ENCODE assay signal across 8 mouse cellular contexts in genomic region chr7:131411221-131411940, GRCm38 (mm10). TPM values are rescaled to one million over a fixed set of nuclear protein-coding genes. Genes with fewer than 3 reads are reported as not detected.
DNase-seq lines count a peak whose midpoint lies in the region; ATAC-seq and TF ChIP-seq lines count a peak whose summit lies in the region.

No protein-coding gene starts in this region.

- peaks cover 27% of the 10 kb centered on the region for H3K4me1 ChIP-seq in forebrain, embryonic 13.5 days
- H3K4me1 ChIP-seq in hindbrain, embryonic 15.5 days (replicated peaks): peaks cover 36% of the 10 kb centered on the region
- H3K4me1 ChIP-seq in liver, embryonic 13.5 days (replicated peaks): peaks cover 27% of the 10 kb centered on the region
- H3K4me1 ChIP-seq in neural tube, embryonic 15.5 days: peaks cover 47% of the 10 kb centered on the region
- H3K4me1 ChIP-seq in thymus, adult 2 months (replicated peaks; ENCODE audit: control insufficient read depth, insufficient read depth, low read length): peaks cover 14% of the 10 kb centered on the region

- peak overlapping the region; percentile 97 for H3K9ac ChIP-seq in forebrain, embryonic 13.5 days
- peak overlapping the region; percentile 95 for H3K9ac ChIP-seq in hindbrain, embryonic 15.5 days
- peak overlapping the region; percentile 83 for H3K9ac ChIP-seq in liver, embryonic 13.5 days
- H3K9ac ChIP-seq in neural tube, embryonic 15.5 days (replicated peaks): peak overlapping the region; percentile 93

- WGBS in forebrain, embryonic 13.5 days: 58% methylated on average over 10 of the region's 10 CpGs
- 59% methylated on average over 10 of the region's 10 CpGs for WGBS in hindbrain, embryonic 15.5 days
- 45% methylated on average over 10 of the region's 10 CpGs for WGBS in liver, embryonic 13.5 days (ENCODE audit: insufficient replicate concordance)
- 20% methylated on average over 10 of the region's 10 CpGs for WGBS in neural tube, embryonic 15.5 days
- WGBS in thymus, adult 2 months: 55% methylated on average over 10 of the region's 10 CpGs

- no peak for TF ChIP-seq CTCF in C2C12 (IDR thresholded peaks at IDR 0.05; ENCODE audit: control insufficient read depth, insufficient read depth, insufficient read length)
- no peak for TF ChIP-seq CTCF in thymus, adult 2 months (IDR thresholded peaks at IDR 0.05; ENCODE audit: borderline replicate concordance, control insufficient read depth, extremely low read depth, insufficient read depth, low read length, poor library complexity)

- no peaks in the 10 kb centered on the region for H3K27me3 ChIP-seq in C2C12 (ENCODE audit: control insufficient read depth, insufficient read depth, insufficient read length)
- no peaks in the 10 kb centered on the region for H3K27me3 ChIP-seq in forebrain, embryonic 13.5 days
- no peaks in the 10 kb centered on the region for H3K27me3 ChIP-seq in hindbrain, embryonic 15.5 days
- H3K27me3 ChIP-seq in liver, embryonic 13.5 days: no peaks in the 10 kb centered on the region
- no peaks in the 10 kb centered on the region for H3K27me3 ChIP-seq in neural tube, embryonic 15.5 days (replicated peaks)
- no peaks in the 10 kb centered on the region for H3K27me3 ChIP-seq in thymus, adult 2 months (ENCODE audit: control insufficient read depth, insufficient read depth, low read length)

- H3K79me3 ChIP-seq in C2C12 (ENCODE audit: low read depth): peaks cover 24% of the 10 kb centered on the region

- H3K79me2 ChIP-seq in C2C12 (ENCODE audit: control insufficient read depth, insufficient read depth): peaks cover 35% of the 10 kb centered on the region

- H3K36me3 ChIP-seq in C2C12 (ENCODE audit: control insufficient read depth, insufficient read depth): no peaks in the 10 kb centered on the region
- no peaks in the 10 kb centered on the region for H3K36me3 ChIP-seq in forebrain, embryonic 13.5 days (ENCODE audit: poor library complexity, severe bottlenecking)
- no peaks in the 10 kb centered on the region for H3K36me3 ChIP-seq in hindbrain, embryonic 15.5 days
- H3K36me3 ChIP-seq in liver, embryonic 13.5 days: peaks cover 3% of the 10 kb centered on the region; the same call in 1 of the 2 replicates
- H3K36me3 ChIP-seq in neural tube, embryonic 15.5 days: no peaks in the 10 kb centered on the region
- no peaks in the 10 kb centered on the region for H3K36me3 ChIP-seq in thymus, adult 2 months (ENCODE audit: control insufficient read depth, insufficient read depth, low read length)

- H3K27ac ChIP-seq in forebrain, embryonic 13.5 days: no peak overlapping the region
- H3K27ac ChIP-seq in hindbrain, embryonic 15.5 days (replicated peaks): no peak overlapping the region; the same call in 1 of the 2 replicates
- H3K27ac ChIP-seq in liver, embryonic 13.5 days: 0 out of 2 replicates have a peak overlapping the region, but pooled peaks have one; percentile 3
- peak overlapping the region; percentile 79 for H3K27ac ChIP-seq in neural tube, embryonic 15.5 days (replicated peaks)
- H3K27ac ChIP-seq in thymus, adult 2 months (ENCODE audit: control insufficient read depth, insufficient read depth, low read length): no peak overlapping the region

- DNase-seq in MN1 (ENCODE audit: low spot score): peak; percentile 33
- no peak for DNase-seq in liver, embryonic 13.5 days
- no peak for DNase-seq in thymus, adult 2 months
- DNase-seq in ovary, postnatal 36 days (ENCODE audit: low spot score): no peak

- H3K4me3 ChIP-seq in C2C12 (ENCODE audit: insufficient read depth, poor library complexity, severe bottlenecking): peak overlapping the region; percentile 85
- peak overlapping the region; percentile 79 for H3K4me3 ChIP-seq in forebrain, embryonic 13.5 days
- peak overlapping the region; percentile 99 for H3K4me3 ChIP-seq in hindbrain, embryonic 15.5 days
- peak overlapping the region; percentile 99 for H3K4me3 ChIP-seq in liver, embryonic 13.5 days (replicated peaks)
- H3K4me3 ChIP-seq in neural tube, embryonic 15.5 days (replicated peaks): peak overlapping the region; percentile 98
- no peak overlapping the region for H3K4me3 ChIP-seq in thymus, adult 2 months (ENCODE audit: control insufficient read depth, insufficient read depth, low read length)

- no peak overlapping the region for H3ac ChIP-seq in C2C12 (ENCODE audit: control insufficient read depth, insufficient read length, low read depth)

- TF ChIP-seq POLR2A in thymus, adult 2 months (IDR thresholded peaks at IDR 0.05; ENCODE audit: control insufficient read depth, extremely low read depth, insufficient read depth, low read length, poor library complexity): no peak

- no peaks in the 10 kb centered on the region for H3K9me3 ChIP-seq in forebrain, embryonic 13.5 days (replicated peaks)
- H3K9me3 ChIP-seq in hindbrain, embryonic 15.5 days: no peaks in the 10 kb centered on the region
- no peaks in the 10 kb centered on the region for H3K9me3 ChIP-seq in liver, embryonic 13.5 days (replicated peaks)
- H3K9me3 ChIP-seq in neural tube, embryonic 15.5 days (replicated peaks): no peaks in the 10 kb centered on the region

- ATAC-seq in forebrain, embryonic 13.5 days: no peak
- no peak for ATAC-seq in hindbrain, embryonic 15.5 days (ENCODE audit: low FRiP score, low read depth)
- no peak for ATAC-seq in liver, embryonic 13.5 days (ENCODE audit: low read depth)
- no peak for ATAC-seq in neural tube, embryonic 15.5 days (ENCODE audit: low FRiP score)

- H3K4me2 ChIP-seq in forebrain, embryonic 13.5 days: peak overlapping the region; percentile 81
- peak overlapping the region; percentile 77 for H3K4me2 ChIP-seq in hindbrain, embryonic 15.5 days
- H3K4me2 ChIP-seq in liver, embryonic 13.5 days: peak overlapping the region; percentile 95
- H3K4me2 ChIP-seq in neural tube, embryonic 15.5 days: peak overlapping the region; percentile 79

TF ChIP-seq in C2C12, 6 proteins besides CTCF, POLR2A, EP300 and RAD21:
- no peak for TF ChIP-seq CEBPB (IDR thresholded peaks at IDR 0.05; ENCODE audit: low read depth)
- TF ChIP-seq MYOG (IDR thresholded peaks at IDR 0.05; ENCODE audit: control insufficient read depth, extremely low read depth, insufficient read length): no peak
- no peak for TF ChIP-seq MAX (IDR thresholded peaks at IDR 0.05)

RNA-seq across cellular contexts. Expression of gene Acadsb, which starts 1.0 kb away (rescaled TPM):
- 3.5 TPM for polyA plus RNA-seq in C2C12 (2012; fragmentation: generic; extraction: Trizol)
- 86.1 and 89.4 TPM in 2 replicates for polyA plus RNA-seq in forebrain, embryonic 13.5 days (2015; fragmentation: Nextera tagmentation; extraction: Ambion mirVana)
- 90.0 and 100 TPM in 2 replicates for polyA plus RNA-seq in hindbrain, embryonic 15.5 days (2015; fragmentation: Nextera tagmentation; extraction: Ambion mirVana)
- 26.4 and 39.0 TPM in 2 replicates for polyA plus RNA-seq in liver, embryonic 13.5 days (2015; fragmentation: Nextera tagmentation; extraction: Ambion mirVana)
- 78.9 and 82.9 TPM in 2 replicates for polyA plus RNA-seq in neural tube, embryonic 15.5 days (2015; fragmentation: Nextera tagmentation; extraction: Ambion mirVana)
- polyA plus RNA-seq in thymus, adult 2 months (2012; rRNA removed): 3.6 and 4.7 TPM in 2 replicates

RNA-seq across cellular contexts. Expression of gene Ikzf5, which starts 1.1 kb away (rescaled TPM):
- polyA plus RNA-seq in C2C12 (2012; fragmentation: generic; extraction: Trizol): 4.2 TPM
- 17.0 and 17.1 TPM in 2 replicates for polyA plus RNA-seq in forebrain, embryonic 13.5 days (2015; fragmentation: Nextera tagmentation; extraction: Ambion mirVana)
- 10.4 and 13.4 TPM in 2 replicates for polyA plus RNA-seq in hindbrain, embryonic 15.5 days (2015; fragmentation: Nextera tagmentation; extraction: Ambion mirVana)
- polyA plus RNA-seq in liver, embryonic 13.5 days (2015; fragmentation: Nextera tagmentation; extraction: Ambion mirVana): 11.0 and 16.6 TPM in 2 replicates
- polyA plus RNA-seq in neural tube, embryonic 15.5 days (2015; fragmentation: Nextera tagmentation; extraction: Ambion mirVana): 9.9 and 10.5 TPM in 2 replicates
- 25.2 and 25.7 TPM in 2 replicates for polyA plus RNA-seq in thymus, adult 2 months (2012; rRNA removed)

RNA-seq across cellular contexts. Expression of gene Pstk, which starts 40.4 kb away (rescaled TPM):
- 26.7 TPM for polyA plus RNA-seq in C2C12 (2012; fragmentation: generic; extraction: Trizol)
- polyA plus RNA-seq in forebrain, embryonic 13.5 days (2015; fragmentation: Nextera tagmentation; extraction: Ambion mirVana): 39.6 and 43.1 TPM in 2 replicates
- polyA plus RNA-seq in hindbrain, embryonic 15.5 days (2015; fragmentation: Nextera tagmentation; extraction: Ambion mirVana): 49.0 and 51.4 TPM in 2 replicates
- 31.2 and 34.3 TPM in 2 replicates for polyA plus RNA-seq in liver, embryonic 13.5 days (2015; fragmentation: Nextera tagmentation; extraction: Ambion mirVana)
- 56.3 and 57.6 TPM in 2 replicates for polyA plus RNA-seq in neural tube, embryonic 15.5 days (2015; fragmentation: Nextera tagmentation; extraction: Ambion mirVana)
- 42.0 and 44.1 TPM in 2 replicates for polyA plus RNA-seq in thymus, adult 2 months (2012; rRNA removed)

RNA-seq across cellular contexts. Expression of gene 2310057M21Rik, which starts 48.8 kb away (rescaled TPM):
- 12.3 TPM for polyA plus RNA-seq in C2C12 (2012; fragmentation: generic; extraction: Trizol)
- polyA plus RNA-seq in forebrain, embryonic 13.5 days (2015; fragmentation: Nextera tagmentation; extraction: Ambion mirVana): 17.9 and 18.7 TPM in 2 replicates
- 29.3 and 30.2 TPM in 2 replicates for polyA plus RNA-seq in hindbrain, embryonic 15.5 days (2015; fragmentation: Nextera tagmentation; extraction: Ambion mirVana)
- polyA plus RNA-seq in liver, embryonic 13.5 days (2015; fragmentation: Nextera tagmentation; extraction: Ambion mirVana): 11.1 and 12.4 TPM in 2 replicates
- polyA plus RNA-seq in neural tube, embryonic 15.5 days (2015; fragmentation: Nextera tagmentation; extraction: Ambion mirVana): 29.0 and 31.1 TPM in 2 replicates
- 9.9 and 14.5 TPM in 2 replicates for polyA plus RNA-seq in thymus, adult 2 months (2012; rRNA removed)

Comparison
In these comparisons a context has a peak if more than half of its experiments do, and no peak if none do; other contexts are left out.
1. H3K27ac ChIP-seq: peak in liver, embryonic 13.5 days (single experiment) and neural tube, embryonic 15.5 days (single experiment); none in forebrain, embryonic 13.5 days (single experiment), hindbrain, embryonic 15.5 days (single experiment) and thymus, adult 2 months (single experiment).
2. Peak in every context shown above with its lines, with median percentiles within 50 percentile points of each other: H3K4me2 ChIP-seq and H3K9ac ChIP-seq.